Mouse (Mus musculus): ENCODE measurements around the gene Zfp143.

DNA sequence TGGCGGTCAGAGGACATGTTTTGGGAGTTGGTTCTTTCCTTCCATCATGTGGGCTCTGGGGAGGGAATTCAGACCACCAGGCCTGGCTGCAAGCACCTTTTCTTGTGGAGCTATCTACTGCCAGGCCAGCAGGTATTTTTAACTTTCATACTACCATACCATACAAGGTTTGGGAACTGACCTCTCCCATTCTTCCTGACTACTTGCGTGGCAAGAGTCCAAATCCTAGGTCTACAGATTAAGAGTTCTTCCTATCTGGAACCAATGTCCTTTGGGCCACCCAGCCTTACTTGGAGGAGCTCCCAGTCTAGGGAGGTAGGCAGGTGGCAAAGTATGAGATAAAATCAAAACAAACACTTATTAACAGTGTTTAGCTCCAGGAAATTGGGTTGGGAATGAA is 57.4 kb downstream of the Zfp143 start:
- no peak for TF ChIP-seq CTCF (conservative IDR thresholded peaks at IDR 0.05; ENCODE audit: low read length)
- TF ChIP-seq NANOG (IDR thresholded peaks at IDR 0.05; ENCODE audit: borderline replicate concordance, low read length), result no peak
- no peak for TF ChIP-seq POU5F1 (IDR thresholded peaks at IDR 0.05; ENCODE audit: borderline replicate concordance, low read length)

All from E14TG2a.4 (cell line).